Mouse (Mus musculus) liver, embryonic 16.5 days (tissue): ENCODE results near the gene Ankrd53. TPM values are rescaled to one million over a fixed set of nuclear protein-coding genes. Genes with fewer than 3 reads are reported as not detected.
"Not testable (repeated sequence)": the region's sequence is repeated elsewhere in the genome, so short reads cannot be mapped to it uniquely, and the experiment has no call there.

Experiments
- ATAC-seq: fragments of 200-750 bp; cut with Nextera tagmentation; 2 replicates; pipeline ENCODE4 v1.8.0; 2017; ENCODE audit warnings: low read depth, mild to moderate bottlenecking, moderate number of reproducible peaks, moderate library complexity
- H3K27ac ChIP-seq: fragments of 300-500 bp; sonication (generic); 2 replicates; pipeline ENCODE4 v1.5.1; 2014; ENCODE audit warnings: mild to moderate bottlenecking, low read length
- H3K27me3 ChIP-seq: fragments of 300-500 bp; sonication (generic); 2 replicates; pipeline ENCODE4 v1.6.1; 2014; ENCODE audit warnings: low read depth, low read length, mixed read lengths; ENCODE audit not compliant: control insufficient read depth, insufficient read depth
- H3K36me3 ChIP-seq: fragments of 300-500 bp; sonication (generic); 2 replicates; pipeline ENCODE4 v1.6.1; 2014; ENCODE audit warnings: mild to moderate bottlenecking; ENCODE audit not compliant: control insufficient read depth, insufficient read depth
- H3K4me1 ChIP-seq: fragments of 300-500 bp; sonication (generic); 2 replicates; pipeline ENCODE4 v1.6.1; 2014; ENCODE audit warnings: low read depth, low read length, mixed read lengths; ENCODE audit not compliant: control insufficient read depth
- H3K4me2 ChIP-seq: fragments of 300-500 bp; sonication (generic); 2 replicates; pipeline ENCODE4 v1.6.1; 2014; ENCODE audit warnings: low read depth, low read length, mixed read lengths
- H3K4me3 ChIP-seq: fragments of 300-500 bp; sonication (generic); 2 replicates; pipeline ENCODE4 v1.5.1; 2014; ENCODE audit warnings: low read depth, mild to moderate bottlenecking, low read length
- H3K9ac ChIP-seq: fragments of 300-500 bp; sonication (generic); 2 replicates; pipeline ENCODE4 v1.6.1; 2014; ENCODE audit warnings: low read depth, low read length
- H3K9me3 ChIP-seq: fragments of 300-500 bp; sonication (generic); replicated peaks from 2 replicates; pipeline ENCODE4 v1.6.1; 2016; ENCODE audit warnings: low read length; ENCODE audit not compliant: control insufficient read depth
- WGBS: fragments of 180-500 bp; shearing (Covaris S2); extraction: QIAGEN DNeasy Blood & Tissue Kit; methylation state at CpG from one replicate; pipeline ENCODE4 v1.1.7; 2014; ENCODE audit not compliant: insufficient replicate concordance; 5-methylcytosine and 5-hydroxymethylcytosine counted together
- polyA plus RNA-seq: library from polyadenylated mRNA; unstranded; fragments of >200 nt; fragmentation: Nextera tagmentation; extraction: Ambion mirVana; gene quantifications from 2 replicates; pipeline ENCODE4 v1.2.1, GENCODE M21; 2015

Ankrd53 gene
- polyA plus RNA-seq, 1 experiment from 2014 or later: not detected

- no peaks in the 10 kb centered on the region for H3K27me3 ChIP-seq
- peak within 1 kb of the TSS; percentile 95 for H3K9ac ChIP-seq
- peaks cover 24% of the 10 kb centered on the region for H3K4me1 ChIP-seq
- H3K9me3 ChIP-seq: no peaks in the 10 kb centered on the region
- peak within 1 kb of the TSS; percentile 97 for H3K4me3 ChIP-seq
- WGBS: under 1% methylated on average over 45 of the region's 45 CpGs
- peak; percentile 93 for ATAC-seq
- H3K36me3 ChIP-seq: peaks cover 11% of the 10 kb centered on the region
- peak within 1 kb of the TSS; percentile 90 for H3K4me2 ChIP-seq
- H3K27ac ChIP-seq: peak within 1 kb of the TSS; percentile 95
Measured at GRCm38 (mm10) chr6:83775638-83776293, 13.3 kb downstream of the Ankrd53 start, which contains the start of gene Tex261. TSS of gene Tex261 (minus strand) at chr6:83775813.

- Histone ChIP-seq H3K9ac (no peak overlapping the region), H3K9me3 (no peaks in the 10 kb centered on the region), H3K27me3 (no peaks in the 10 kb centered on the region), H3K27ac (no peak overlapping the region), H3K36me3 (no peaks in the 10 kb centered on the region; the same call in none of the 2 replicates), H3K4me1 (peaks cover 24% of the 10 kb centered on the region), H3K4me3 (no peak overlapping the region), H3K4me2 (no peak overlapping the region)
- ATAC-seq: no peak
- 73% methylated on average over 7 of the region's 7 CpGs for WGBS
Measured at GRCm38 (mm10) chr6:83778306-83778705, 15.9 kb downstream of the Ankrd53 start.

GRCm38 (mm10) chr6:83779026-83779425, 16.6 kb downstream of the Ankrd53 start:
- Histone ChIP-seq H3K4me2 (no peak overlapping the region), H3K9ac (no peak overlapping the region), H3K4me1 (peaks cover 16% of the 10 kb centered on the region), H3K9me3 (no peaks in the 10 kb centered on the region), H3K27ac (no peak overlapping the region), H3K36me3 (no peaks in the 10 kb centered on the region), H3K4me3 (no peak overlapping the region), H3K27me3 (no peaks in the 10 kb centered on the region)
- WGBS: 6% methylated on average over 5 of the region's 5 CpGs
- ATAC-seq: no peak

DNA sequence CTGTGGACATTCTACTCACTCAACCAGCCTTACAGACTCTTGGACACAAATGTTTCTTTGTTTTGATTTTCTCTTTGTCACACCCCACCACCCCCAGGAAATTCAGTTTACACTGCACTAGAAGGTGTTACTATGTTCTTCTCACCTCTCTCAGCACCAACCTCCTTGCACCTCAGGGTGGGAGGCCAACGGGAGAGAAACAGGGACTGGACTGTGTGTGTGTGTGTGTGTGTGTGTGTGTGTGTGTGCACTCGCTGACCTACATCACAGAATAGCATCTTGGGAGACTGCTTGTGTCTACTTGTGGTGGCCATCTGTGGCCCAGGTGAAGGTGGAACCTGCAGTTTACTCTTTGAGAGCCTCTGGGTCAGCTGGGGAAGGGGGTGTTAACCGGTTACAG, 24.0 kb downstream of the Ankrd53 start:
- Histone ChIP-seq H3K27ac (no peak overlapping the region), H3K9ac (no peak overlapping the region), H3K27me3 (no peaks in the 10 kb centered on the region), H3K4me3 (no peak overlapping the region), H3K4me2 (no peak overlapping the region), H3K36me3 (no peaks in the 10 kb centered on the region), H3K9me3 (no peaks in the 10 kb centered on the region), H3K4me1 (no peaks in the 10 kb centered on the region)
- 44% methylated on average over 3 of the region's 3 CpGs for WGBS
- ATAC-seq: no peak

DNA sequence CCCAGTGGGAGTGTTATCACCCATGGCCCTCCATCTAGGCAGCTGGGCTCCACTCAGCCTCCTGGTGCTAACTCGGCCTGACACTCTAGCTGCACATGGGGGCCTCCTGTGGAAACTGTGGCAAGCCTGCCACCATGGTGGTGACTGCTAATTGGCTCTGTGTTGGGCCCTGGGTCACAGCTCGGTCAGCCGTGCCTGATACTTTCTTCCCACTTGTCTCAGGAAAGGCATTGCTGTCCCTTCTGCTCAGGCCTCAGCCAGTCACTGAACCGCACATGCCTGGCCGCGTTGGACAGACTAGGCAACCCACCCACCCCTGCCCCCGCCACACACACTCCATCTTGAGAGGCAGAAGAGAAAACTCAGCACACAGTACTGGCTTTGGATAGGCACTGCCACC, 26.1 kb downstream of the Ankrd53 start:
- no peak overlapping the region for H3K4me2 ChIP-seq
- no peaks in the 10 kb centered on the region for H3K9me3 ChIP-seq
- no peak overlapping the region for H3K4me3 ChIP-seq
- no peaks in the 10 kb centered on the region for H3K27me3 ChIP-seq
- 61% methylated on average over 7 of the region's 7 CpGs for WGBS
- H3K27ac ChIP-seq: no peak overlapping the region
- no peak overlapping the region for H3K9ac ChIP-seq
- no peaks in the 10 kb centered on the region for H3K4me1 ChIP-seq
- ATAC-seq: no peak
- no peaks in the 10 kb centered on the region for H3K36me3 ChIP-seq

- not testable (repeated sequence) for H3K36me3 ChIP-seq, H3K9ac ChIP-seq, H3K27ac ChIP-seq, ATAC-seq, H3K27me3 ChIP-seq, H3K4me1 ChIP-seq, H3K9me3 ChIP-seq, H3K4me3 ChIP-seq, H3K4me2 ChIP-seq
- WGBS: 71% methylated on average over 5 of the region's 5 CpGs
Measured at GRCm38 (mm10) chr6:83790533-83790932, 28.1 kb downstream of the Ankrd53 start.

- H3K9me3 ChIP-seq: no peaks in the 10 kb centered on the region
- WGBS: 18% methylated on average over 4 of the region's 4 CpGs
- no peak overlapping the region for H3K9ac ChIP-seq
- ATAC-seq: no peak
- no peak overlapping the region for H3K27ac ChIP-seq
- no peak overlapping the region for H3K4me3 ChIP-seq
- no peak overlapping the region for H3K4me2 ChIP-seq
- no peaks in the 10 kb centered on the region for H3K36me3 ChIP-seq
- H3K4me1 ChIP-seq: peaks cover 10% of the 10 kb centered on the region
- no peaks in the 10 kb centered on the region for H3K27me3 ChIP-seq
Measured at GRCm38 (mm10) chr6:83791251-83791890, 28.9 kb downstream of the Ankrd53 start.

DNA sequence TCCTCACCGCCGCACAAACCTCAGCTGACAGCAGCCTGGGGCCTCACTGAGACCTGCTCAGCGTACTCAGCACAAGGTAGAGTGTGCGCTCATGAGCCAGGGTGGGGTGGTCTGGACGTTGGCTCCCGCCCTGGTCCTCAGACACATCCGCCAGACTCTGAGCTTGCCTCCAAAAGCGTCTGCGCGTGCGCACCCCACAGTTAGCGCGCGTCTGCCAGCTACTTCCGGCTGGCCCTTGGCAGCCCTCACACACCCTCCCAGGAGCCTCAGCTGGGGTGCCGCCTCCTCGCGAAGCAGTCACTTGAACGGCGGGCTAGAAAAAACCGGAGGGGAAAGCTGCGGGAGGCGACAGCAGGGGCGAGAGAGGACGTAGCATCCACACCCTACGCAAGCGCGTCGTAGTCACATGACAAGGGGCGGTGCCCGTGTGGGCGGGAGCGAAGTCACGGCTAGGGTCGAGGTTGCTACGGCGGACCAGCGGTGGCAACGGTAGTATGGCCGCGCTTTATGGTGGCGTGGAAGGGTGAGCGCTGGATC, 32.4 kb downstream of the Ankrd53 start, which contains the start of gene Nagk:
Gene Nagk (plus strand): TSS at position 223 of the 537 bp plus-strand sequence.
- H3K27me3 ChIP-seq: no peaks in the 10 kb centered on the region

GRCm38 (mm10) chr6:83795492-83795900, 33.1 kb downstream of the Ankrd53 start:
- H3K27ac ChIP-seq: peak overlapping the region; percentile 96
- peak overlapping the region; percentile 74 for H3K4me3 ChIP-seq
- H3K4me1 ChIP-seq: peaks cover 10% of the 10 kb centered on the region
- H3K9me3 ChIP-seq: no peaks in the 10 kb centered on the region
- no peaks in the 10 kb centered on the region for H3K27me3 ChIP-seq
- 2% methylated on average over 13 of the region's 13 CpGs for WGBS
- peak overlapping the region; percentile 92 for H3K4me2 ChIP-seq
- peak overlapping the region; percentile 71 for H3K9ac ChIP-seq
- no peaks in the 10 kb centered on the region for H3K36me3 ChIP-seq
- peak; percentile 3; the same call in 1 of the 2 replicates for ATAC-seq

More for the DNA sequence above, 32.4 kb downstream of the Ankrd53 start, which contains the start of gene Nagk:
- no peaks in the 10 kb centered on the region for H3K36me3 ChIP-seq
- peak within 1 kb of the TSS; percentile 92 for H3K4me2 ChIP-seq
- peak within 1 kb of the TSS; percentile 74 for H3K4me3 ChIP-seq
- WGBS: under 1% methylated on average over 43 of the region's 43 CpGs
- H3K4me1 ChIP-seq: peaks cover 10% of the 10 kb centered on the region
- no peaks in the 10 kb centered on the region for H3K9me3 ChIP-seq
- peak within 1 kb of the TSS; percentile 96 for H3K27ac ChIP-seq
- H3K9ac ChIP-seq: peak within 1 kb of the TSS; percentile 71
- peak; percentile 91 for ATAC-seq
